Mouse (Mus musculus) gastrocnemius, adult 2 months (tissue): Measurements from ENCODE around the gene Fam178b. TPM values are rescaled to one million over a fixed set of nuclear protein-coding genes. Genes with fewer than 3 reads are reported as not detected.
A peak's percentile ranks its signal among the peaks of the same experiment; 100 is the strongest.

ENCODE experiments used
- DNase-seq: peaks from one replicate; pipeline ENCODE4 v3.0.0; 2022
- H3K27ac ChIP-seq: fragments of 200-600 bp; 2 replicates; pipeline ENCODE4 v1.8.1; 2022; ENCODE audit warnings: mild to moderate bottlenecking
- H3K4me3 ChIP-seq: fragments of 200-600 bp; 2 replicates; pipeline ENCODE4 v1.8.1; 2022; ENCODE audit warnings: mild to moderate bottlenecking, moderate library complexity
- CTCF ChIP-seq: fragments of 200-600 bp; IDR thresholded peaks from 2 replicates; pipeline ENCODE4 v1.8.1; 2022; ENCODE audit warnings: antibody characterized with exemption, mild to moderate bottlenecking, moderate library complexity
- intact Hi-C: fragments of 180-260 bp; cut with DNase I; formaldehyde crosslinking; loops from one replicate; pipeline ENCODE4 v1.15.1; 2025
- total RNA-seq, 2 experiments: library from RNA; stranded (reverse); gene quantifications; 2 replicates each; pipeline ENCODE4 v1.2.3; 2021

Gene Fam178b
- total RNA-seq, 2 experiments from 2014 or later, result 0.48 TPM; not detected in 1

DNA sequence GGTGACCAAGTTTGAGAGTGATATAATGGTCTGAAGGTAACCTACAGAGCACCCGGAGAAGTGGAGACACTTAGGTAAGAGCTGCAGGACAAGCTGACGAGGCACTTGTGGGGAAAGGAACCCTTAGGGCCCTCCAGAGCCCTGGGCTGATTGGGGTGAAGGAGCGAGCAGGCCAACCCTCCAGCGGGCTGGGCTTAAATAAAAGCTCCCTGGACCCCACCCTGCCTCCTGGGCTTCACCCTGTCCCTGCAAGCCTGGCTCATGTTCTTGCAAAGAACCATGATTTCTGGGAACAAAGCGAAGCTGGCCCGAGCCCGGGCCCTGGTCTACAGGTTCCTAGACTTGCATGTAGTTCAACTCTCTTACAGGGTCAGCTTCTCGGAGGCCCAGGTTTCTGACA is 109.5 kb downstream of the Fam178b start:
- intact Hi-C loops, result no loop called here
- no peak overlapping the region; the same call in 1 of the 2 replicates for H3K4me3 ChIP-seq
- H3K27ac ChIP-seq, result peak overlapping the region; percentile 82
- peak; percentile 53 for DNase-seq
- no peak for TF ChIP-seq CTCF

DNA sequence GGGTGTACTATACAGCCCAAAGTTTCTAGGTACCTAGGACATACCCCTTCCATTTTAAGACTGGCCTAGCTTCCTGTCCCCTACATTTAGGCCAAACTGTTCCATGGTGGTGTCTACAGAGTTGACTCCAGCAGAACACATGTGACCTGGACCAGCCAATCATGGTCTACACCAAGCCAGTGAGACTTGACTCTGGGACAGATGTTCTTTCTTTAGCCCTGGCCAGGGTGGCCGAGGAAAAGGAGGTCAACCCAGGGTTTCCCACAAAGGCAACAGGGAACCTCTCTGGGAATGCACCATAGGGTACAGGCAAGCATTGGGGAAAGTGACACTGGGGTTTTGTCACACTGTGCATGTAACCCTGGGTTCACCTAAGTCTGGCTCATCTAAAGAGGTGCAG is 110.3 kb downstream of the Fam178b start:
- peak overlapping the region; percentile 17; the same call in 1 of the 2 replicates for H3K4me3 ChIP-seq
- H3K27ac ChIP-seq, result peak overlapping the region; percentile 82
- intact Hi-C loops, result no loop called here
- DNase-seq, result peak; percentile 82
- no peak for TF ChIP-seq CTCF

DNA sequence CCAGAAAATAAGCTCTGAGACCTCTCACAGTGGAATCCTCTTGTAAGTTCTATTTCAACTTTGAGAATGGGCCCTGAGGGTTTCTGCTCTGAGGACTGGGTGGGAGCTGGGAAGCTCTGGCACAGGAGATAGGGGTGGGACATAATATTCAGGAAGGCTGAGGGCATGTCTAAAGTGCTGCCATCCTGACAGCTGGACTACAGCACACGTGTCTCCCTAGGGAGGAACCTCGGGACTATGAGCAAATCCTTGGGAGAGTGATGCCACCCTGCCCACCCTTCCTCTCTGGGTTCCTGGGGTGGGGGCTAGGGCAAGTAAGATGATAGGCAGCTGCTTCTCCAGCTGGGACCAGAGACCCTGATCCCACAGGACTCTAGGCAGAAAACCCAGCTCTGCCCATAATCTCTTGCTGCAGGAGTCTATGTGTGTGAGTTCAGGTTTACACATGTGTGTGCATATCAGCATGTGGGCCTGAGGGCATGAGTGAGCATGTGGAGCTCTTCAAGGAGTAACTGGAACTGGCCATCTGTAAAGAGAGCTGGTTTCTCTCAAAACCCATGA is 110.8 kb downstream of the Fam178b start:
- intact Hi-C loops, result no loop called here

DNA sequence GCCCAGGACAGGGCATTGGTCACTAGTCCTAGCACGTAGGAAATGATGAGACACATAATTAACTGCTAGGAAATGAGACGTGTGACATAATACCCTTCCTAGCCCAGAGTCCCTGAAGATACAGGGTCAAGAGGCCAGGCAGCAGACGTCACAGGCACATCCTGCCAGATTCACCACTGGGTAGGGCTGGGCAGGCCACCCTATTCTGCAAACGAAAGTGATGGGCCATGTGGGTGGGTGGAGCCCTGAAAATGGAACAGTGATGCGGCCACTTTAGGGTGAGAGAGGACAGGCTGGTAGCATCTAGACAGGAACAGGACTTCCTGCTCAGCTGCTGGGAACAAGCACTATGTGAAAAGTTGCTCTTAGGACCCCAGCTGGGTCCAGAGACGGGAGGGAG is 111.4 kb downstream of the Fam178b start:
- Histone ChIP-seq H3K27ac (peak overlapping the region; percentile 82), H3K4me3 (no peak overlapping the region)
- TF ChIP-seq CTCF, result no peak
- intact Hi-C loops, result no loop called here
- peak; percentile 83 for DNase-seq

More for the DNA sequence above, 110.8 kb downstream of the Fam178b start:
- TF ChIP-seq CTCF, result no peak
- no peak for DNase-seq
- H3K4me3 ChIP-seq, result no peak overlapping the region
- H3K27ac ChIP-seq, result peak overlapping the region; percentile 82

DNA sequence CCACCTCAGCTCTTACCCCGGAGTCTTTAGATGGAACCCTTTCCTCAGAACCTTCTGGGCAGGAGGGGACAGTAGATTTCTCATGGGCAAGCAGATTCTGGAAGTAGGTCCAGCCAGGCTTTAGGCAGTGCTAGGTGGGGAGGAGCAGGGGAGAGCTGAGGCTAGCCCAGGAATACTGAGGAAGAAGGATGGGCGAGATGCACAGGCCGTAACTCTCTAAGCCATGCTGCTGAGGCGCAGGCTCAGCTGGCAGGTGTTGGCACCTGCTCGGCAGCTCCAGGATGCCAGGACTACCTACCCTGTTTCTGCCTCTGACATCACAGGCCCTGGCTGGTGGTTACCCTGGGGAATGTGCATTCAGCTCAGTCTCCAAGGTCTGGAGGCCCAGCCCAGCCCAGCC is 112.7 kb downstream of the Fam178b start:
- peak overlapping the region; percentile 82 for H3K27ac ChIP-seq
- intact Hi-C loops, result no loop called here

DNA sequence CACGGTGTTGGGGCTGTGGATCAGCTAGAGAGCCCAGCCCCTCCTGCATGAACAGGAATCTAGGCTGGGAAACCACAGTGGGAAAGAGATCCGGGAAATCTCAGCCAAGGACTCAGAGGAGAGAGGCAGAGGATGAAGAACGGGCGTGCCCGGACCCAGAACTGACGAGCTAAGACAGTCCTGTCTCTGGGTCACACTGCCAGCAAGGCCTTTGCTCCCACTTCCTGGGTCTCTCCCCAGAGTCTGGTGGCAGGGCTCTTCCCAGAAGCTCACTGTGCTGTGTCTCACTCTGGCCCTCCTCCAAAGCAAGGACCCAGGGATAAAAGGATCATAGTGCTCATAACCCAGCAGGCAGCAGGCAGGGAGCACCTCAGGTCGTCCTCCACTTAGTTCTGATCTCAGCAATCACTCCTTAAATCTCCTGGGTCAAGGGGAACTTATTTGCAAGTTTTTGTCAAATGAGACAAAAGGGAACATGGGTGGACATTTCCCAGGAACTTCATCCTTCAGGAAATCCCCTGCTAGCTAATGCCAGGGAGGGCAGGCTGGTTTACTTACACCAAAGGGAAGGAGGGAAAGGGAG is 113.2 kb downstream of the Fam178b start:
- no peak for TF ChIP-seq CTCF
- intact Hi-C loops, result no loop called here
- H3K4me3 ChIP-seq, result 0 out of 2 replicates have a peak overlapping the region, but pooled peaks have one; percentile 4

More for the DNA sequence above, 112.7 kb downstream of the Fam178b start:
- no peak for DNase-seq
- TF ChIP-seq CTCF, result no peak
- no peak overlapping the region for H3K4me3 ChIP-seq

DNA sequence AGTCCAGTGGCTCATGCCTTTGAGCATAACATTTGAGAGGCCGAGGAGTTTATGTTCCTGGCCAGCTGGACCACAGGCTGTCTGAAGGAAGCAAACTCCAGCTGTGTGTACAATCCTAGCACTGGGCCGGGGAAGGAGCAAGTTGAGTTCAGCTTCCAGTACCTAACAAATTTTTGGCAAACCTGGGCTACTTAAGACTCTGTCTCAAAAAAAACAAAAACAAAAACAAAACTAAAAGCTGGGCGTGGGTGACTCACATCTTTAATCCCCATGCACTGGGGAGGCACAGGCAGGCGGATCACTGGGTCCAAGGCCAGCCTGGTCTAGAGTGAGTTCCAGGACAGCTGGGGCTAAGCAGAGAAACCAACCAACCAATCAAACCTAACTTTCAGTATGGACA is 114.2 kb downstream of the Fam178b start:
- no peak for TF ChIP-seq CTCF
- intact Hi-C loops, result no loop called here
- Histone ChIP-seq H3K27ac (peak overlapping the region; percentile 82), H3K4me3 (peak overlapping the region; percentile 40)
- DNase-seq, result peak; percentile 65

More for the DNA sequence above, 113.2 kb downstream of the Fam178b start:
- peak overlapping the region; percentile 82 for H3K27ac ChIP-seq
- DNase-seq, result no peak

DNA sequence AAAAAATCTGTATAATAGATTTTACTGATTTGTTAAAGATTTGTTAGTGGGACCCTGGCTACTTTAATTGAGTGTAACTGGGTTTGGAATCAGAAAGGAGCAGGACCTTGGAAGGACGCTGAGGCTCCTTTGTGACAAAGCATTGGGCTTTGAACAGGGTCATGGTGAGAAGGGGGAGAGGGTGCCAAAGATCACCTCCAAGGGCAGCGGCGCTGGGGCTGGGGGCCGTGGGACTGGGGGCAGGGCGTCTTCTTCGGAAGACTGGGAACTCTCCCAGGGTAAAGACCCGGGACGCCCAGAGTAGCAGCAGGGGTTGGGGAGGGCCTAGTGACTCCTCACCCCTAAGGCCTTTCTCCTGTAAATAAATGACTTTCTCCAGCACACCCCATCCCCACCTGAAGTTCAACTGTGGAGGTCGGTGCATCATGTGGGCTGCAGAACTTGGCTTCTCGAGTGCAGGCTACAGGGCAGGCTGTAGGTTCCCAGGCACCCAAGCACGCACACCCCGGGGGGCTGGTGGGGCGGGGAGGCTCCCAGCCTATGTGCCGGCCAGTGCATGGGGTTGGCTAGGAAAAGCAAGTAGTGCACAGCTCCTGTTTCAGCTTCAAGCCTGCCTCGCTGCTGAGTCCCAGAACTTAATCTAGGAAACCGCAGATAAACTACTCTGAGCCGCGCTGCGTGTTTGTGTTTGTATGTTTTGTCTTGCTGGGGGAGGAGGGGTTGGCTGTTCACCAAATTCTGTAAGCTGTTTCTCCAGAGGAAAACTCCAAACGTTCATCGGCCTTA is 115.0 kb downstream of the Fam178b start:
- TF ChIP-seq CTCF, result no peak
- intact Hi-C loops, result no loop called here
- no peak for DNase-seq
- Histone ChIP-seq H3K27ac (peak overlapping the region; percentile 82), H3K4me3 (peak overlapping the region; percentile 40)

DNA sequence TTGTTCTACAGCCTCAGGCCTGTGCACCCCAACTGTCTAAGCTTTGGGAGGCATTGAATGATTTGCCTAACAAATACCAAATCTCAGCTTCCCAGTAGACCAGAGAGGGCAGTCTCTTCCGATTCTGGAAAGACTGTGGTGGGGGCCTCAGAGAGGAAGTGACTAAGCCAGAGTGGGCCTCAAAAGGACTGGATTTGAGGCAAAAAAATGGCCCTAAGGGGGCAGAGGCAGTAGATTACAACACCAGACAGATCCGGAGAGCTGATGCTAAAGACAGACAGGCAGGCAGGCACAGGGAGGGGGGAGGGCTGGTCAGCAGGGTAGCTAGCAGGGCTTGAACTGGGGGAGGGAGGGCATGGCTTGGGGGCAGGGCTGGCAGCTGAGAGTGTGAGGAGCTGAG is 116.6 kb downstream of the Fam178b start:
- peak overlapping the region; percentile 17 for H3K27ac ChIP-seq
- TF ChIP-seq CTCF, result no peak
- intact Hi-C loops, result no loop called here

DNA sequence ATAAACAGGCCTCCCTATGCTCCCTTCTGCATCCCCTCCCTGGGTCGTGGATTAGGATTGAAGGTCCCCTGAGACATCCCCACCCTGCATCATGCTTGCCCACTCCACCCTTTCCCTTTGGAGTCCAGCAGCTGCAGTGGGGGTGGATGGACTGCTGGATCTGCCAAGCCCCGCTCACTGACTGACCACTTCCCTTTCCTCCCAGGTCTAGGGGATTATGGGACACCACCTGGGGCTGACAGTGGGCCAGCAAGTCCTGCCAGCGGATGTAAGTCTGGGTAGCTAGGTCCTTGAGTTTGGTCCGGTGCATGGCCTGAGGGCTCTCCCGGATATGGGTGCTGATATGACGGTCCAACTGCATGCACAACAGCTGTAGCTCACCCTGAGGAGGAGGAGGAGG is 118.9 kb downstream of the Fam178b start:
- H3K27ac ChIP-seq, result peak overlapping the region; percentile 97
- H3K4me3 ChIP-seq, result no peak overlapping the region
- peak; percentile 73 for DNase-seq
- intact Hi-C loops, result no loop called here
- TF ChIP-seq CTCF, result no peak

More for the DNA sequence above, 116.6 kb downstream of the Fam178b start:
- no peak for DNase-seq
- no peak overlapping the region for H3K4me3 ChIP-seq

DNA sequence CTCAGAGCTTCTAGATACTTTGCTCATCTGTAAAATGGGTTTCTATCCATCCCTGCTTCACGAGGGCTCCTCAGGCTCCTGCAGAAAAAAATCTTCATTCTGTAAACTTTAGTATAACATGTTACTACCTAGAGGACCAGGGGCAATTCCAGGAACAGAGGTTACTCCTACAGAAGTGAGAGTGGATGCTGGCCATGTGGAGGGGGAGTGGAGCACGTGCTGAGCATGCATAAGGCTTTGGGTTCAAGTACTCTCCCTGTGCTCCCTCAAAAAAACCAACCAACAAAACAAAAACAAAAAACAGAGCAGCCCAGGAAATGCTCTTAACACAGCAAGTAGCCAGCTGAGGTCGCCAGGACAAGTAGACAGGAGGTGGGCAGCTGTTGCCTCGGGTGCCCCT is 119.4 kb downstream of the Fam178b start:
- no peak for DNase-seq
- intact Hi-C loops, result no loop called here
- TF ChIP-seq CTCF, result no peak
- Histone ChIP-seq H3K4me3 (no peak overlapping the region), H3K27ac (peak overlapping the region; percentile 97)

DNA sequence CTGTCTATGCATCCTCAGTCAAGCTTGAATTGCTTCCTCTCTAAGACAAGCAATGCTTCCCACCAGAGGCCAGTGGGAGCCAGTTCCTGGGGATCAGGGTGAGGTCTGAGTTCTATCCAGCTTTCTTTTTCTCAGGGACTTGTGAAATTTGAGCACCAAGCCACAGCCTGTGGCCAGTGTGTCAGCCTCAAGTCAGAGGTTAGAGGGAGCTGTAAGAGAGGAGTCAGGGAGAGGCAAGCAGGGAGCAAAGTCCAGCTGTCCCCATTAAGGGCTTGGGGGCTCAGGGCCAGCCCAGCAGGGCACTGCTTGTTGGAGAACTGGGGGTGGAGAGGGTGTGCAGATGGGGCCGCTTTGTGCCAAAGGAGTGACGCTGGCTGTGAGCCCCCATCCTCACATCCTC is 119.8 kb downstream of the Fam178b start:
- peak; percentile 63 for DNase-seq
- TF ChIP-seq CTCF, result peak; percentile 10; the same call in 1 of the 2 replicates
- no peak overlapping the region for H3K4me3 ChIP-seq
- intact Hi-C loops, result no loop called here
- peak overlapping the region; percentile 97 for H3K27ac ChIP-seq

DNA sequence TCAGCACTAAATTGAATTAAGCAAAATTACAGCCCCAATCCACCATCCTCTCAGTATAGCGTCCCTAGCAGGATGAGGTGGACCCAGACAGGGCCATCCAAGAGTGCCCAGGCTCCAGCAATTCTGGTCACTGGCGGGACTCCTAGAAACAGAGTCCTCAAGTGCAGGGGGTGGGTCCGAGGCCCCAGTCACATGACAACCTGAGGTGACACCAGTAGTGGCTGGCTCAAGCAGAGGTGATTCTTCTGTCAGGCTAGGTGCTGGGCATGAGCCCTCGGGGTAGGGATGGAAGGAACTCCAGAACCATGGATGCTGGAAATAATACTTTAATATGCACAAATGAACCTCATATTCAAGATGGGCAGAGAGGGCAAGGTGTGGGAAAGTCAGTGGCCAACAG is 120.6 kb downstream of the Fam178b start:
- DNase-seq, result no peak
- peak overlapping the region; percentile 97 for H3K27ac ChIP-seq
- intact Hi-C loops, result no loop called here
- no peak overlapping the region for H3K4me3 ChIP-seq
- no peak for TF ChIP-seq CTCF
